Mouse (Mus musculus) c-Kit-positive CD71-positive TER-119-positive erythroid progenitor cells, embryonic 14.5 days (primary cell): ENCODE measurements around the gene Tk2.

Source experiments
- DNase-seq: peaks from one replicate; pipeline ENCODE4 v3.0.0-alpha.2; 2013; ENCODE audit warnings: low spot score

Tk2 gene

DNA sequence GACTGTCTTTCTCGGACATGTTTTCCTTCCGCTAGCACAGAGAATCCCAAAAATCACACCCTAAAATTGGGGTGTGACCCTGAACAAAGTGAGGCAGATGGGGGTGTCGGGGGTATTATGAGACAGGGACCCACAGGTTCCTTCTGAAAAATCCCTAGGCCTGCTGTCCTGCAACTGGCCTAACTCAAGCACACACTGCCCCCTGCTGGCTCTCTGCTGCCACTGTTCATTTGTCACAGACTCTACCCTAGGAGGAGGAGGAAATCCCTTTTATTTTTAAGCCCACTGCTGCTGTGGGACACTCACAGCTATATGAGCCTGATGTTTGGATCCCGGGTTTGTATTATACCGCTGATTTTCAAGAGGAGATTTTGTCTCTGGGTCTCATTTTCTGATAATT, 28.6 kb downstream of the Tk2 start:
- peak; percentile 56 for DNase-seq

DNA sequence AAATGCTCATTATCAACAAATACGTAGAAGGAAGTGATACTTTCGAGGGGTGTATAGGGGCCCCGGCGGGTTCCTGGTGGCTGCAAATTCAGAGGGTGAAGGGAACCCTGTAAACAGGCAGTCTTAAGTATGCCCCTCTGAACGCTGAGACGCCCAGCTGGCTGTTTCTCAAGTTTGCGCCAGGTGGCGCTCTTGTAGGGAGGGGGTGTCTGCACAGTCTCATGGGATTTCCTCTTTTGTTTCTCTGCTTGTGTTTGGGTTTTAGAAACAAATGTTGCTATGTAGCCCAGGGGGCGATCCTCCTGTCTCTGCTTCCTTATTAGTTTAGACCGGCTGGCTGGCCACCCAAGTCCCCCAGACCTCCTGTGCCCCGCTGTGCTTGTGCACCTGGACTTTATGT, 29.3 kb downstream of the Tk2 start:
- DNase-seq, result peak; percentile 42

DNA sequence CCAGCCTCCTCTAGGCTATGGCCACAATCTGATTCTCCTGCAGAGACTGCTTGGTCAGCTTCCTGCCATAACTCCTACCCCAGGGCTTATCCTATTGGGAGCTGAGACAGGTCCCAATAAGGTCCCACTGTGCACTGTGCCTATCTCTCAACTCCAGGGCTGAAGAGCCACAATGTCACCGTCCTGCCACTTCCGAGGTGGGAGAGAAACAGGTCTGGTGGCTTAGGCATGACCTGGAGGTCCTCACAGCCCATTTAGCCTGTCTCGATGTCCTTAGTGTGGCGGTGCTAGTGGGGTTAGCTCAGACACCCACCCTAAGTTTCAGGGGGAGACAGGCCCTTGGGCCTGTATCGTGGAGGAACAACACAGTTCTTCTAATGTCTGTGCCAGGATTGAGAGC, 30.8 kb downstream of the Tk2 start:
- DNase-seq, result no peak

DNA sequence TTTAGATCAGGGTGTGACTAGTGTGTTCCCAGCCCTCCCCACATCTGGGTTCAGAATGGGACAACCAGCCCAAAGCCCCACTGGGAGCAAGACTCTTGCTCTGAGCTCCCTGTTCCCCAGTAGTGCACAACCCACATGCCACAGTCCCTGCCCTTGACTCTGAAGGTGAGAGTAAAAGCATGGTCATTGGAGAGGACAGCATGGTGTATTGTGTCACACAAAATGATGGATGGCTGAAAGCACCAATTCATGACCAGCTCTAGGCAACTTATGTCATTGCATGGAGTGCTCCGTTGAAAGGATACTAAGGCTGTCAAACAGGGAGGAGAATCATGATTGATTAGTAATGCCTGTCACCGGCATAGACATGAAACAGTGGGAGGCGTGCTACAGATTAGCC, 43.1 kb downstream of the Tk2 start:
- no peak for DNase-seq

DNA sequence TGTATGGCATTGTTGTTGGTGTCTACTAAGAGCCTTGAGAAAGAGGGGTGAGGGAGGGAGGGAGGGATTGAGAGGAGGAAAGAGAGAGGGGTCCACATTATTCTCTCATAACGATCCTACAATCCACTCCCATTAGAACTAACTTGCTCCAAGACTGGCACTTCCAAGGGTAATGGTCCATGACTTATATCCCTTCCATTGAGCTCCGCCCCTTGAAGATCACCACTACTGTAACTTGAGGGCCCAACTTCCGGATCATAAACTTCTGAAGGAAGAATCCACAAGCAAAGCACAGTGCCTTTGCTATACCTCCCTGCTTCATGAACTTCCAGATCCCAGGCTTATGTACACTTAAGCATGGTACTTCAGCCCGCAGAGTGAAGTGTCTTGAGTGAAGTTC, 46.0 kb downstream of the Tk2 start:
- no peak for DNase-seq

DNA sequence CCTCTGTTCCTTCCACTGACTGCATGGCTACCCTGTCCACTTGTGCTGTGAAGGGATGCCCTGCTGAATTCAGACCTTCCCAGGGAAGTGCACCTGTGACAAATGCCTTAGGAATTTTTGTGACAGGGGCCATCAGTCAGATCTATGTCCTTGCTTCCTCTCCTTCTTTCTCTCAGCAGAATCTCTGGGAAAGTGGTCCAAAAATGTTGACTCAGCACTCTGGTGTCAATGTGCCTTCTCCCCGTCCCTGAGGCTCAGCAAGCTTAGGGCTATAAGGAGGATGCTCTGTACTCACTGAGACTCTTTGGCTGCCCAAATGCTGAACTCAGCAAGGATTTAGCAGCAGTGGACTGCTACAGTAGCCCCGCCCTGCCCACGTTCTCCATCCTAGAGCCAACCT, 46.7 kb downstream of the Tk2 start:
- no peak for DNase-seq

DNA sequence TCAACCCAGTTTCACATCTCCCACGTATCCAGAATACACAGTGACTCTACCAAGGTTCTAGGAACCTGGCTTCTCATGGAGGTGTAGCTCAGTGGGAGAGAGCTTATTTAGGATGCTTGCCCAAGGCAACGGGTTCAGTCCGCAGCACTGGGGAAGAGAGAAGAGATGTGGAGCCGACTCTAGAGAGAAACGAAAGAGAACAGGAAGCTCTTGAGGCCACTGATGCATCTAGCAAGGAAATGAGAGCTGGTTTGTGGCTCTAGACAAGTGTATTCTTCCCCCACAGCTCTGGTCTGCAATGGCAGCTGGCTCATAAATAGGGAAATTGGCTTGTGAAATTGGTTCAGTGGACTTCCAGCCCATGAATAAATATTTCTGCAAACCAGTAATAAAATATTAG, 48.6 kb downstream of the Tk2 start:
- DNase-seq, result no peak

DNA sequence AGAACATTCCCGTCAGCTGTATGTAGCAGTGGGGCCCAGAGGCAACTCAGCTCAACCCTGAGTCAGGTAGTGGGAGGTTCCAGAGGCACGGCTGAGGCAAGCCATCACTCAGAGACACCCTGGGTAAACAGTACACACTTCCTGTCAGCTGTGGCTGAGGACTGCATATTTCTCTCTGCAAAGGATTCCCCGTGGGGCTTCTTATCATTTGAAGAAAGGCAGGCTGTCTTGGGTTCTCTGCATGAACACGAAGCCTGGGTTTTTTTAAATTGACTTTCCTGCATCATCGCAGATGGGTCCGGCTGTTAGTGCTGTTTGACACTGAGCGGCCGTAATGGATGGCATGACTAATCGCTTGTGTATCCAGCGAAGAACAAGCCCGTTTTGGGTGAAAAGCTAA, 56.9 kb downstream of the Tk2 start:
- DNase-seq, result no peak

DNA sequence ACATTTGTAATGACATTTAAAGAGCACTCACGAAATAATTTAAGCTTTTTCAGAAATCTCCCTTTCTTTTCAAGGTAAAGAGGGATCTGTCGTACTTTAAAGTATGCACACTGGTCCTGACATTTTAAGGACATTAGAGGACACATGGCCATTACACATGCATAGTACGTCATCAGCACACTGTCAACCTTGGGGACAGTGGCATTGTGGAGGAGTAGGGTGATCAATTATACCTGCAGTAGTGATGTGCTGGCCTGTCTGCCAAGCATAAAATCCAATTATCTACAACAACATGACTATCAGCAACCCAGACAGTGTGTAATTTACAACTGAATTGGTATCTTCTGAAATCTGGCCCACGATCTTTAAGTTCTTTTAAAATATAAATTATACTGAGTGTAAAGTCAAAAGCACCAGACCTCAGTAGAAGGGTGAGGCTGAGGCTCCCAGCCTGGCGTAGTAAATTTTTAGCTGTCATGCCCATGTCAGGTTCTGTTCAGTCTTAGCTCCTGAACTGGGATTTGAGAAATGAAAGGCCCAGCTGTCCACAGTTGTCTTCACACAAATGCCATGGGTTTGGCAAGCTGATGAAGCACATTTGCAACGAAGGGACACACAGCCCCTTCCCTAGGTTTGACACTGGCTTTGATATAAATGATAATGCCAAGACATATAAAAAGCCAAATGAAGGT, 57.4 kb downstream of the Tk2 start:
- DNase-seq, result no peak

DNA sequence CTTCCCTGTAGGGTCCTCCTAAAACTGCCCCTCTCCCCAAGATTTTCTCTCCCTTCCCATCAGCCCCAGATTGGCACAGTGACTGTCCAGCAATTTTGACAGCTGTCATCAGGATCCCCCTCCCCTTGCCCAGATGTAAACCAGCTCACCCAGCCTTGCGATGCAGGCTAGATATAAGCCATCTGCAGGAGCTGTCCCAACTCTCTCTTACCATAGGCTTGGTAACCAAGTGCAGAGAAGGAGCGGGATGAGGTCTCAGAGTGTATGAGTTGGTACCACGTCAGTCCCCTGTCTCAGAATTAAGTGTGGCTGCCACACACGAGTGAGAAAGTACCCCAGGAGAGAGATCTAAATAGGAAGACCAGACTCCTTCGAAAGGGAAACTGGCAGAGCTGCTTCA, 59.9 kb downstream of the Tk2 start:
- no peak for DNase-seq

DNA sequence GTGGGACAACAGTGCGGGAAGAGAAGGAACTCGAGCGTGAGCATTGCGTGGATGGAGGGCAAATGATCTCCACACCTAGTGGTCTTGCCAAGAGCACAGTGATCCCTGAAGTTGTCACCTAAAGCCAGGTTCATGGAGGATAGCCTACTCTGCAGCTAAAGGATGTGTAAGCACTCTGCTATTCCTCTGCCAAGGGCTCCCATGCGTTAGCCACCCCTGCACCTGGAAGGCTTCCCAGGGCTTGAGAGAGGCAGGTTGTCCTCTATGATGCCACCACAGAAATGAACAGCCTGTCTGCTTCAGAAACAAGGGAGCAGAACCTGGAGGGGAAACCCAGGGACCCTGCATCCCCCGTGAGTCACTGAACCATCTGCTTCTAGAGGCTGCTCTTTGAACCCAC, 60.7 kb downstream of the Tk2 start:
- DNase-seq, result no peak

DNA sequence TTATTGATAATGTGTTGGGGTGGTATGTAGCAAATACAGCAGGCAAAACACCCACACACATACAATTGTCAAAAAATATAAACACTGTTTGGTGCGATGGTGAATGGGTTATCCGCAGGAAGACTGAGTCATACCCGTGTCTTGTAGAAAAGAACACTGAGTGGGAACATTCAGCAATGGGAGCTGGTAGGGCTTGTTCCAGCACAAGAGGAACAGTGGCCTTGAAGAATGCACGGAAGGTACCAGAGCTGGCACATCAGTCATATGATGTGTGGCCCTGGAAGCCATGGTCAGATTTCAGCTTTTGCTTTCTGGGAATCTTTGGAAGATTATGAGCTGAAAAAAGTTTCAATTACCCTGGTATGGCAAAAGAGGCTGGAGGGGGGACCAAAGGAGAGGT, 61.5 kb downstream of the Tk2 start:
- DNase-seq, result no peak

DNA sequence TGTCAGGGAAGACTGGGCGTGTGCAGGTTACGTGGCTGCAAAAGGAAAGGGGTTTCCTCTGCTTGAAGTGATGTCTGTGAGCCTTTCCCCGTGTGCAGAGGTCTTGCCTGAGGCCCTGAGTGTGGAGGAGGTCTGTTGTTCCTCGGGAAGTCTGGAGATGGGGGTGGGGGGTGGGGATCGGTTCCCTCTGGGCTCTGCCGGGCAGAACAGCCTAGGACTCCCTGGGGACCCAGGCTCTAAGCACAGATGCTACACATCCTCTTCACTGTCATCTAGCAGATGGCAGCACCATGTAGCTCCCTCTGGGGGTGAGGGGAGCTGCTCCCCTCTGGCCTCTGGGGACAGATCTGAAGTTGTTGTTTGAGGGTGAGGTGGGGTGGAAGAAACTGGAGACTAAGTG, 63.5 kb downstream of the Tk2 start:
- DNase-seq, result no peak

DNA sequence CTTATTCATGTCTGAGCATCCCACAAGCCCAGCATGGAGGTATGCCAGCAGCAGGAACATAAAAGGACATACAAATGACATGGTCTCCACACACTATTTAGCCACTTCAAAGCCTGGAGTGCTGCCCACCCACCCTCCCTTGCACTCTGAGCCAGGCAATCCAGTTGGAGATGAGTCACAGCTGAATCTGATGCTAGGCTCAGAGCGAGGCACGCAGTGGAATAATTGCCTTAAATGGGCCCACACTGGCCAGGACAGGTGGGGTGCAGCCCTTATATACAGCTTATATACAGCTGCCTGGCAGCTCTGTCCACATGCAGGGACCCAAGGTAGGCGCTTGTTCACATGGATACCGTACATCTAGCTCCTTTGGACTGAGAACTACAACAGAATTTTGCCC, 71.3 kb downstream of the Tk2 start:
- no peak for DNase-seq
